Mouse (Mus musculus): Measurements from ENCODE around the gene Mettl15. TPM values are rescaled to one million over a fixed set of nuclear protein-coding genes. Genes with fewer than 3 reads are reported as not detected.

Mettl15 gene
- polyA plus RNA-seq, 1 experiment from 2014 or later: 11.3 TPM

Small RNAs within 50 kb of the gene (microRNA-seq; reads per million reads assigned to microRNA genes)
- not detected for gene Gm24115

Other genes with a start within 250 kb of the Mettl15 start
- 27.5 and 27.8 TPM in 2 replicates for gene Kif18a, start within 50 bp of the Mettl15 start, polyA plus RNA-seq (2016; fragmentation: Nextera tagmentation; extraction: Ambion mirVana)

All from embryonic facial prominence, embryonic 12.5 days (tissue).